Mouse (Mus musculus): ENCODE data around the gene Sirt7.

GRCm38 (mm10) chr11:120629341-120629730 lies 4.3 kb upstream of the Sirt7 start:
- TF ChIP-seq GATA1 (IDR thresholded peaks at IDR 0.05; ENCODE audit: borderline replicate concordance, low read length) (no peak), CTCF (IDR thresholded peaks at IDR 0.05; ENCODE audit: low read depth, low read length) (no peak)
